Mouse (Mus musculus): Measurements from ENCODE around the gene Hsd11b1. TPM values are rescaled to one million over a fixed set of nuclear protein-coding genes. Genes with fewer than 3 reads are reported as not detected.

Gene Hsd11b1
- total and polyA plus RNA-seq, 3 experiments: 2.0 to 6.3 (median 5.7) TPM

GRCm38 (mm10) chr1:193172991-193173809 lies 90.7 kb downstream of the Hsd11b1 start (continued):
- peak; percentile 55 for TF ChIP-seq JUN (IDR thresholded peaks at IDR 0.05; ENCODE audit: insufficient read depth, low read depth, low read length)
- TF ChIP-seq BHLHE40 (IDR thresholded peaks at IDR 0.05; ENCODE audit: low read depth, low read length): peak; percentile 94
- peak; percentile 94 for TF ChIP-seq SIN3A (IDR thresholded peaks at IDR 0.05; ENCODE audit: low read length)
- peak; percentile 86 for TF ChIP-seq MYC (IDR thresholded peaks at IDR 0.05; ENCODE audit: low read depth, low read length)
- no peak for TF ChIP-seq CTCF (conservative IDR thresholded peaks at IDR 0.05 in 1 of 2, IDR thresholded peaks at IDR 0.05 in 1 of 2; ENCODE audit: low read depth in 2 of 2, low read length in 2 of 2)
- no peak for TF ChIP-seq MAFK (IDR thresholded peaks at IDR 0.05; ENCODE audit: insufficient replicate concordance, low read length)
- peak; percentile 68; the same call in 1 of the 2 replicates for TF ChIP-seq E2F4 (IDR thresholded peaks at IDR 0.05; ENCODE audit: insufficient replicate concordance, low read depth, low read length)
- no peak for TF ChIP-seq RCOR1 (conservative IDR thresholded peaks at IDR 0.05; ENCODE audit: low read depth, low read length)
- peak; percentile 88 for TF ChIP-seq MXI1 (IDR thresholded peaks at IDR 0.05; ENCODE audit: low read depth, low read length)
- no peak for TF ChIP-seq ZNF384 (IDR thresholded peaks at IDR 0.05; ENCODE audit: low read depth, low read length)
- peak; percentile 88 for TF ChIP-seq TCF12 (IDR thresholded peaks at IDR 0.05; ENCODE audit: low read depth, low read length)
- TF ChIP-seq IRF4 (IDR thresholded peaks at IDR 0.05; ENCODE audit: low read depth, low read length): peak; percentile 57
- TF ChIP-seq MEF2A (IDR thresholded peaks at IDR 0.05; ENCODE audit: borderline replicate concordance, low read depth, low read length): peak; percentile 68

Other genes with a start within 250 kb of the Hsd11b1 start
- not detected in 2 replicates for gene Syt14, start 228.3 kb downstream of the Hsd11b1 start, total RNA-seq (2012; rRNA removed)
- gene Syt14, start 228.3 kb downstream of the Hsd11b1 start, total RNA-seq (2014; rRNA removed): not detected in 2 replicates
- not detected in 2 replicates for gene Syt14, start 228.3 kb downstream of the Hsd11b1 start, polyA plus RNA-seq (2012; ENCODE audit: insufficient read length, low read depth)
- gene Diexf, start 133.8 kb downstream of the Hsd11b1 start, total RNA-seq (2012; rRNA removed): 17.8 and 20.9 TPM in 2 replicates
- 10.7 and 11.4 TPM in 2 replicates for gene Diexf, start 133.8 kb downstream of the Hsd11b1 start, total RNA-seq (2014; rRNA removed)
- 34.9 and 39.7 TPM in 2 replicates for gene Diexf, start 133.8 kb downstream of the Hsd11b1 start, polyA plus RNA-seq (2012; ENCODE audit: insufficient read length, low read depth)
- gene Irf6, start 111.0 kb downstream of the Hsd11b1 start, total RNA-seq (2012; rRNA removed): 9.7 and 13.0 TPM in 2 replicates
- gene Irf6, start 111.0 kb downstream of the Hsd11b1 start, total RNA-seq (2014; rRNA removed): 0.31 and 0.58 TPM in 2 replicates
- gene Irf6, start 111.0 kb downstream of the Hsd11b1 start, polyA plus RNA-seq (2012; ENCODE audit: insufficient read length, low read depth): 0.35 and 0.43 TPM in 2 replicates
- gene A130010J15Rik, start 96.0 kb downstream of the Hsd11b1 start, total RNA-seq (2012; rRNA removed): 20.8 and 22.4 TPM in 2 replicates
- 18.6 and 19.4 TPM in 2 replicates for gene A130010J15Rik, start 96.0 kb downstream of the Hsd11b1 start, total RNA-seq (2014; rRNA removed)
- 6.5 and 9.1 TPM in 2 replicates for gene A130010J15Rik, start 96.0 kb downstream of the Hsd11b1 start, polyA plus RNA-seq (2012; ENCODE audit: insufficient read length, low read depth)
- 72.9 and 80.1 TPM in 2 replicates for gene Traf3ip3, start 62.4 kb downstream of the Hsd11b1 start, total RNA-seq (2012; rRNA removed)
- gene Traf3ip3, start 62.4 kb downstream of the Hsd11b1 start, total RNA-seq (2014; rRNA removed): 68.8 and 76.0 TPM in 2 replicates
- gene Traf3ip3, start 62.4 kb downstream of the Hsd11b1 start, polyA plus RNA-seq (2012; ENCODE audit: insufficient read length, low read depth): 60.9 and 96.4 TPM in 2 replicates
- 10.1 and 10.2 TPM in 2 replicates for gene Lamb3, start 56.4 kb downstream of the Hsd11b1 start, total RNA-seq (2012; rRNA removed)
- 14.1 and 14.6 TPM in 2 replicates for gene Lamb3, start 56.4 kb downstream of the Hsd11b1 start, total RNA-seq (2014; rRNA removed)
- 7.8 and 12.3 TPM in 2 replicates for gene Lamb3, start 56.4 kb downstream of the Hsd11b1 start, polyA plus RNA-seq (2012; ENCODE audit: insufficient read length, low read depth)
- gene G0s2, start 9.1 kb upstream of the Hsd11b1 start, total RNA-seq (2012; rRNA removed): not detected in 2 replicates
- gene G0s2, start 9.1 kb upstream of the Hsd11b1 start, total RNA-seq (2014; rRNA removed): not detected in 2 replicates
- not detected in 2 replicates for gene G0s2, start 9.1 kb upstream of the Hsd11b1 start, polyA plus RNA-seq (2012; ENCODE audit: insufficient read length, low read depth)
- not detected in 2 replicates for gene Camk1g, start 106.2 kb upstream of the Hsd11b1 start, total RNA-seq (2012; rRNA removed)
- not detected in 2 replicates for gene Camk1g, start 106.2 kb upstream of the Hsd11b1 start, total RNA-seq (2014; rRNA removed)
- not detected in 2 replicates for gene Camk1g, start 106.2 kb upstream of the Hsd11b1 start, polyA plus RNA-seq (2012; ENCODE audit: insufficient read length, low read depth)